Comparison of ENCODE assay signal across 12 mouse cellular contexts in genomic region chr10:78019291-78019690, GRCm38 (mm10). TPM values are rescaled to one million over a fixed set of nuclear protein-coding genes. Genes with fewer than 3 reads are reported as not detected.
DNase-seq lines count a peak whose midpoint lies in the region; ATAC-seq and TF ChIP-seq lines count a peak whose summit lies in the region.
"Had no signal": no experiment of that assay in that cellular context is flagged by ENCODE, and none has a peak within 500 bp of the region (broad histone marks: within the 10 kb centered on the region; RNA-seq: fewer than 3 reads in every experiment).

No protein-coding gene starts in this region.

- TF ChIP-seq EP300 in CH12.LX (IDR thresholded peaks at IDR 0.05; ENCODE audit: low read length), result no peak

- ATAC-seq in hindbrain, embryonic 12.5 days (ENCODE audit: low FRiP score), result 0 out of 2 replicates have a peak, but pooled peaks have one; percentile 32
- no peak for ATAC-seq in hindbrain, embryonic 11.5 days (ENCODE audit: low FRiP score)
- 0 out of 2 replicates have a peak, but pooled peaks have one; percentile 30 for ATAC-seq in midbrain, embryonic 11.5 days (ENCODE audit: low FRiP score)

- dilution Hi-C loops in CH12.LX (cut with MboI; ENCODE audit: extremely low pct_ligation_motif_present, extremely low pct_unique_long_range_greater_than_20kb, low sequenced_read_pairs), result no loop called here

- 84% methylated on average over 4 of the region's 4 CpGs for WGBS in hindbrain, embryonic 12.5 days
- WGBS in hindbrain, embryonic 11.5 days, result 71% methylated on average over 4 of the region's 4 CpGs
- 80% methylated on average over 4 of the region's 4 CpGs for WGBS in midbrain, embryonic 11.5 days

- no peaks in the 10 kb centered on the region for H3K79me2 ChIP-seq in CH12.LX (replicated peaks; ENCODE audit: control insufficient read depth, extremely low read depth, insufficient read depth, poor library complexity, severe bottlenecking)

- in situ Hi-C loops in CH12.LX (cut with MboI; ENCODE audit: low pct_ligation_motif_present, low pct_unique_long_range_greater_than_20kb, low sequenced_read_pairs), result no loop called here

- no peaks in the 10 kb centered on the region for H3K36me3 ChIP-seq in hindbrain, embryonic 12.5 days
- H3K36me3 ChIP-seq in hindbrain, embryonic 11.5 days (ENCODE audit: control insufficient read depth, insufficient read depth, low read length), result no peaks in the 10 kb centered on the region
- H3K36me3 ChIP-seq in CH12.LX (replicated peaks in 1 of 2; ENCODE audit: control insufficient read depth in 1 of 2, insufficient read depth in 1 of 2, low read length in 1 of 2), result no peaks in the 10 kb centered on the region
- no peaks in the 10 kb centered on the region for H3K36me3 ChIP-seq in midbrain, embryonic 11.5 days (ENCODE audit: control insufficient read depth, insufficient read depth, low read length)
- H3K36me3 ChIP-seq: forebrain, embryonic 10.5 days; limb, embryonic 12.5 days had no signal

- TF ChIP-seq CTCF in CH12.LX (conservative IDR thresholded peaks at IDR 0.05 in 1 of 2, IDR thresholded peaks at IDR 0.05 in 1 of 2; ENCODE audit: low read depth in 2 of 2, low read length in 2 of 2), result no peak

- no peak overlapping the region for H3K27ac ChIP-seq in hindbrain, embryonic 12.5 days
- H3K27ac ChIP-seq in hindbrain, embryonic 11.5 days (ENCODE audit: low read depth, low read length), result no peak overlapping the region
- H3K27ac ChIP-seq in CH12.LX (ENCODE audit: insufficient read depth, low read depth), result no peak overlapping the region
- no peak overlapping the region for H3K27ac ChIP-seq in midbrain, embryonic 11.5 days (ENCODE audit: low read depth, low read length)
- H3K27ac ChIP-seq: limb, embryonic 12.5 days had no signal

- TF ChIP-seq POLR2A in CH12.LX (IDR thresholded peaks at IDR 0.05; ENCODE audit: low read depth, low read length), result no peak

- no peaks in the 10 kb centered on the region; the same call in 1 of the 2 replicates for H3K9me3 ChIP-seq in hindbrain, embryonic 12.5 days (replicated peaks)
- no peaks in the 10 kb centered on the region for H3K9me3 ChIP-seq in hindbrain, embryonic 11.5 days (ENCODE audit: control insufficient read depth, low read length)
- H3K9me3 ChIP-seq in CH12.LX (replicated peaks; ENCODE audit: low read length), result peaks cover 12% of the 10 kb centered on the region
- H3K9me3 ChIP-seq in midbrain, embryonic 11.5 days (ENCODE audit: control insufficient read depth, low read length), result no peaks in the 10 kb centered on the region

- no peak overlapping the region for H3K4me2 ChIP-seq in hindbrain, embryonic 12.5 days (replicated peaks)
- no peak overlapping the region for H3K4me2 ChIP-seq in hindbrain, embryonic 11.5 days (replicated peaks; ENCODE audit: low read depth, low read length)
- 0 out of 2 replicates have a peak overlapping the region, but pooled peaks have one; percentile 76 for H3K4me2 ChIP-seq in CH12.LX (ENCODE audit: insufficient read depth, low read depth, poor library complexity, severe bottlenecking)
- no peak overlapping the region; the same call in 1 of the 2 replicates for H3K4me2 ChIP-seq in midbrain, embryonic 11.5 days

- TF ChIP-seq RAD21 in CH12.LX (IDR thresholded peaks at IDR 0.05; ENCODE audit: low read depth, low read length), result no peak

- H3K27me3 ChIP-seq in hindbrain, embryonic 12.5 days, result no peaks in the 10 kb centered on the region
- no peaks in the 10 kb centered on the region for H3K27me3 ChIP-seq in hindbrain, embryonic 11.5 days (ENCODE audit: control insufficient read depth, insufficient read depth, low read length)
- peaks cover 16% of the 10 kb centered on the region for H3K27me3 ChIP-seq in CH12.LX (replicated peaks)
- no peaks in the 10 kb centered on the region for H3K27me3 ChIP-seq in midbrain, embryonic 11.5 days (ENCODE audit: control insufficient read depth, insufficient read depth, low read length)

- no peak overlapping the region for H3K4me3 ChIP-seq in hindbrain, embryonic 12.5 days
- no peak overlapping the region for H3K4me3 ChIP-seq in hindbrain, embryonic 11.5 days (ENCODE audit: low read depth, low read length)
- no peak overlapping the region for H3K4me3 ChIP-seq in CH12.LX (replicated peaks in 1 of 3; ENCODE audit: low read depth in 2 of 3, low read length in 2 of 3, poor library complexity in 1 of 3)
- no peak overlapping the region for H3K4me3 ChIP-seq in midbrain, embryonic 11.5 days (ENCODE audit: low read depth, low read length)

- no peak overlapping the region for H3K9ac ChIP-seq in hindbrain, embryonic 12.5 days
- H3K9ac ChIP-seq in hindbrain, embryonic 11.5 days (ENCODE audit: low read depth, low read length), result no peak overlapping the region
- no peak overlapping the region for H3K9ac ChIP-seq in CH12.LX (ENCODE audit: insufficient read depth, low read depth)
- H3K9ac ChIP-seq in midbrain, embryonic 11.5 days (ENCODE audit: low read length), result no peak overlapping the region

- no peaks in the 10 kb centered on the region for H3K4me1 ChIP-seq in hindbrain, embryonic 12.5 days
- no peaks in the 10 kb centered on the region for H3K4me1 ChIP-seq in hindbrain, embryonic 11.5 days (replicated peaks; ENCODE audit: control insufficient read depth, insufficient read depth, low read length)
- H3K4me1 ChIP-seq in CH12.LX (ENCODE audit: control insufficient read depth in 1 of 2, insufficient read depth in 2 of 2), result peaks cover 0 to 3% of the 10 kb centered on the region in 2 experiments; a peak in 2 of 4 replicates
- no peaks in the 10 kb centered on the region for H3K4me1 ChIP-seq in midbrain, embryonic 11.5 days (ENCODE audit: control insufficient read depth, insufficient read depth, low read length)
- H3K4me1 ChIP-seq: limb, embryonic 12.5 days had no signal

- no peak for DNase-seq in hindbrain, embryonic 11.5 days (ENCODE audit: low spot score)
- DNase-seq in CH12.LX (ENCODE audit: extremely low read depth) (no peak), MN1 (ENCODE audit: low spot score) (peak; percentile 27)
- peak; percentile 70 for DNase-seq in midbrain, embryonic 11.5 days (ENCODE audit: low spot score, missing footprints)
- DNase-seq in ovary, postnatal 36 days (ENCODE audit: low spot score), result no peak
- no peak for DNase-seq in spleen, adult 12 weeks (ENCODE audit: low spot score)

TF ChIP-seq in CH12.LX, 34 proteins besides CTCF, POLR2A, EP300 and RAD21:
- TF ChIP-seq MAZ (IDR thresholded peaks at IDR 0.05; ENCODE audit: low read depth, low read length) (no peak), NELFE (IDR thresholded peaks at IDR 0.05; ENCODE audit: low read depth, low read length) (no peak), MXI1 (IDR thresholded peaks at IDR 0.05; ENCODE audit: low read depth, low read length) (no peak)

RNA-seq across cellular contexts. Expression of gene Pfkl, which starts 9.4 kb away (rescaled TPM):
- 118 and 132 TPM in 2 replicates for polyA plus RNA-seq in hindbrain, embryonic 12.5 days (2016; fragmentation: Nextera tagmentation; extraction: Ambion mirVana)
- 85.5 and 114 TPM in 2 replicates for polyA plus RNA-seq in hindbrain, embryonic 11.5 days (2014; fragmentation: Nextera tagmentation; extraction: Ambion mirVana)
- 113 and 210 TPM in 2 replicates for total RNA-seq in CH12.LX (2012; rRNA removed)
- 125 and 159 TPM in 2 replicates for total RNA-seq in CH12.LX (2014; rRNA removed)
- 95.9 and 106 TPM in 2 replicates for polyA plus RNA-seq in CH12.LX (2012; ENCODE audit: insufficient read length, low read depth)
- 96.9 and 103 TPM in 2 replicates for polyA plus RNA-seq in midbrain, embryonic 11.5 days (2014; fragmentation: Nextera tagmentation; extraction: Ambion mirVana)

RNA-seq across cellular contexts. Expression of gene Dnmt3l, which starts 22.5 kb away (rescaled TPM):
- 0.48 TPM in 1 of 2 replicates, not detected in the other for polyA plus RNA-seq in hindbrain, embryonic 12.5 days (2016; fragmentation: Nextera tagmentation; extraction: Ambion mirVana)
- not detected in 2 replicates for polyA plus RNA-seq in hindbrain, embryonic 11.5 days (2014; fragmentation: Nextera tagmentation; extraction: Ambion mirVana)
- 0.21 TPM in 1 of 2 replicates, not detected in the other for total RNA-seq in CH12.LX (2012; rRNA removed)
- total RNA-seq in CH12.LX (2014; rRNA removed), result 0.23 TPM in 1 of 2 replicates, not detected in the other
- not detected in 2 replicates for polyA plus RNA-seq in CH12.LX (2012; ENCODE audit: insufficient read length, low read depth)
- not detected in 2 replicates for polyA plus RNA-seq in midbrain, embryonic 11.5 days (2014; fragmentation: Nextera tagmentation; extraction: Ambion mirVana)
- total RNA-seq: gastrocnemius, postnatal 4 days had no signal
- polyA plus RNA-seq: activated CD4-positive, CD25-positive, alpha-beta regulatory T cell, adult 4 months; forebrain, embryonic 10.5 days; limb, embryonic 12.5 days; neural tube, embryonic 11.5 days had no signal

RNA-seq across cellular contexts. Expression of gene Aire, which starts 24.1 kb away (rescaled TPM):
- 0.20 and 0.23 TPM in 2 replicates for polyA plus RNA-seq in hindbrain, embryonic 12.5 days (2016; fragmentation: Nextera tagmentation; extraction: Ambion mirVana)
- polyA plus RNA-seq in hindbrain, embryonic 11.5 days (2014; fragmentation: Nextera tagmentation; extraction: Ambion mirVana), result 0.11 and 0.28 TPM in 2 replicates
- total RNA-seq in CH12.LX (2012; rRNA removed), result 0.17 TPM in 1 of 2 replicates, not detected in the other
- not detected in 2 replicates for total RNA-seq in CH12.LX (2014; rRNA removed)
- polyA plus RNA-seq in CH12.LX (2012; ENCODE audit: insufficient read length, low read depth), result 0.16 TPM in 1 of 2 replicates, not detected in the other
- polyA plus RNA-seq in midbrain, embryonic 11.5 days (2014; fragmentation: Nextera tagmentation; extraction: Ambion mirVana), result 0.10 TPM in 1 of 2 replicates, not detected in the other
- total RNA-seq: gastrocnemius, postnatal 4 days had no signal
- polyA plus RNA-seq: neural tube, embryonic 11.5 days had no signal

RNA-seq across cellular contexts. Expression of gene 1810043G02Rik, which starts 41.0 kb away (rescaled TPM):
- 33.8 and 34.8 TPM in 2 replicates for polyA plus RNA-seq in hindbrain, embryonic 12.5 days (2016; fragmentation: Nextera tagmentation; extraction: Ambion mirVana)
- 33.2 and 37.1 TPM in 2 replicates for polyA plus RNA-seq in hindbrain, embryonic 11.5 days (2014; fragmentation: Nextera tagmentation; extraction: Ambion mirVana)
- 5.1 and 6.2 TPM in 2 replicates for total RNA-seq in CH12.LX (2012; rRNA removed)
- 3.3 and 4.1 TPM in 2 replicates for total RNA-seq in CH12.LX (2014; rRNA removed)
- 3.3 and 4.3 TPM in 2 replicates for polyA plus RNA-seq in CH12.LX (2012; ENCODE audit: insufficient read length, low read depth)
- polyA plus RNA-seq in midbrain, embryonic 11.5 days (2014; fragmentation: Nextera tagmentation; extraction: Ambion mirVana), result 32.3 and 36.5 TPM in 2 replicates

RNA-seq across cellular contexts. Expression of gene Trpm2, which starts 48.9 kb away (rescaled TPM):
- 1.3 and 1.4 TPM in 2 replicates for polyA plus RNA-seq in hindbrain, embryonic 12.5 days (2016; fragmentation: Nextera tagmentation; extraction: Ambion mirVana)
- polyA plus RNA-seq in hindbrain, embryonic 11.5 days (2014; fragmentation: Nextera tagmentation; extraction: Ambion mirVana), result 0.56 and 1.4 TPM in 2 replicates
- total RNA-seq in CH12.LX (2012; rRNA removed), result 0.25 and 0.34 TPM in 2 replicates
- total RNA-seq in CH12.LX (2014; rRNA removed), result not detected in 2 replicates
- 0.08 and 0.16 TPM in 2 replicates for polyA plus RNA-seq in CH12.LX (2012; ENCODE audit: insufficient read length, low read depth)
- 0.75 and 1.5 TPM in 2 replicates for polyA plus RNA-seq in midbrain, embryonic 11.5 days (2014; fragmentation: Nextera tagmentation; extraction: Ambion mirVana)

Comparison
In these comparisons a context has a peak if more than half of its experiments do, and no peak if none do; other contexts are left out.
1. DNase-seq: peak in MN1 (single experiment) and midbrain, embryonic 11.5 days (single experiment); none in hindbrain, embryonic 11.5 days (single experiment), CH12.LX (single experiment), ovary, postnatal 36 days (single experiment) and spleen, adult 12 weeks (single experiment).